Mouse (Mus musculus) R1 (cell line): Measurements from ENCODE around the gene Gtpbp6.

Experiments used
- DNase-seq: peaks from one replicate; pipeline ENCODE4 v3.0.0-alpha.2; 2018; ENCODE audit warnings: low read depth, low spot score

Gtpbp6 gene

DNA sequence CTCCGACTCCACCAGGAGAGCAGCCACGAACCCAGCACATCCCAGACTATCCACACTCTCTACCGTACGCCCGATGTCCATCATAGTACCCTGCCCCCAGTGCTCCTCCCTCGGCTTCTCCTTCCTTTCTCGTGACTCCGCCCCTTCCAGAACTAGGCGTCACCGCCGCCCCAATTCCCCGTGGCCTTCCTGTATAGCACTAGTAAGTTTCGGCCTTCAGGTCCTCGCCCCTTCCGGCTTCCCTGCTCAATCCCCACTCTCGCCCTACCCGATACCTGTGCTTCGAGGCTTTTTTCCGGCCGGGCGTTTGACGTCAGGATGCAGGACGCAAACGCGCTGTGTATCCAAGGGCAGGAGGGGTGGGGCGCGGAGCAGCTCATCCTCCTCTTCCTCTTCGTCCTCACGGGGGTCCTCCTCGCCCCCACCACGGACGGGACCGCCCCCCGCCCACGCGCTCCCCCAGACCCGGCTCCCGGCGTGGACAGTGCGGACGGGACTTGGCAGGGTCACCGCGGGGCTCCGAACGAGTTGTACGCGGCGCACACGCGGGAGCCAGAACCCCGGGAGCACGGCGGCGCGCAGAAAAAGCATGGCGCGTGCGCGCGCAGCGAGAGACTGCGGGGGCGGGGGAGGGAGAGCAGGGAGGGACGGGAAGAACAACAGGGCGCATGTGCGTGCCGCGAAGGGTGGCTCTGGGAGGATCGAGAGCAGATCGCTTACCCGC lies at the start of gene Gtpbp6:
Gtpbp6 (minus strand) TSS at position 617 of the 724 bp plus-strand sequence.
- peak; percentile 99 for DNase-seq

DNA sequence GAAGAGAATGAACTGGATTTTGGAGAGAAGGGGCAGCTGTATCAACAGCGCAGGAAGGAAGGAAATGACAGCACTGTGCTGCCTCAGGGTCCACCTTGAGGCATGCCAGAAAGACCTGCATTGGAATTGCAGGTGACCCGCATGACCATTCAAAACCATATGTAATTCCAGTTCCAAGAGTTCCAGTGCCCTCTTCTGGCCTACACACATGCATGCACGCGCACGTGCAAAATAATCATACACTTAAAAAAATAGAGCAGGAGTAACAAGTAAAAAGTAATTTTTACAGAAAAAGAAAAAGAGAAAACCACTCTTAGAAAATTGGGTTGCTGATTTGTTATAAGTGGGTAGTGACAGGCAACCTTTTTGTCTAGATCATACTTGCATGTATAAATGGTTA lies 35.0 kb upstream of the Gtpbp6 start:
- DNase-seq, result peak; percentile 40

- DNase-seq, result no peak
These were observed 34.3 kb upstream of the Gtpbp6 start for GRCm38 (mm10) chr5:110142309-110142708.

DNA sequence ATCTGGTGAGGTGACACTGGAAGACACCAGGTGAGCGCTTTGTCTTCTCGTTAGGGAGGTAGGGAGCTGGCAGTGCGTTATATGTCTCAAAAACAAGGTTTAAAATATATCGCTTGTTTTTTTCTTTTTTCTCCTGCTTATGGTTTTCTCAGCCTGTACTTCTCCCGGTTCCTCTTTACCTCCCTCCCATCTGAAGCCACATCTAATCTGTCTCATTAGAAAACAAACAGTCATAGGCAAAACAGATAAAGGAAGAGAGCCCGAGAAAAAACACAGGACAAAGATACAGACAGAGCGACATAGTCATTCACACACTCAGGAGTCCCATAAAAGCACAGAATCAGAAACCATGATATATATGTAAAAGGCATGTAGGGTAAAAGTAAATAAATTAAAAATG lies 32.4 kb upstream of the Gtpbp6 start:
- DNase-seq, result no peak

DNA sequence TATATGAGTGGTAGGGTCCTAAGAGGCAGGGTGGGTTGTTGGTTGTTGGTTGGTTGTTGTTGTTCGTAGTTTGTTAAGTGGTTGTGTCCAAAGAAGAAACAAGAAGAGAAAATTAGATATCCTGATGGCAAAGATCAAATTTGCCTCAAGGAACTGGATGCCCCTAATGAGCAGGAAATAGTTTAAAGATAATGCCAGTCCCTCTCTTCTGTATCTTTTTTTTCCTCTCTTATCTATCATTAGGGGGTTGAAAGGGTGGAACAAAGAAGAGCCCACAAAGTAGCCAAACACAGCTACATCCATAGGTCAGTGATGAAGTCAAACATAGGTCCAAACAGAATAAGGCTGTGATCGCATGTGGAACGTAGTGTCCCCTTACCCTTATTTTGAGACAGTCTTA lies 31.3 kb upstream of the Gtpbp6 start:
- no peak for DNase-seq

DNA sequence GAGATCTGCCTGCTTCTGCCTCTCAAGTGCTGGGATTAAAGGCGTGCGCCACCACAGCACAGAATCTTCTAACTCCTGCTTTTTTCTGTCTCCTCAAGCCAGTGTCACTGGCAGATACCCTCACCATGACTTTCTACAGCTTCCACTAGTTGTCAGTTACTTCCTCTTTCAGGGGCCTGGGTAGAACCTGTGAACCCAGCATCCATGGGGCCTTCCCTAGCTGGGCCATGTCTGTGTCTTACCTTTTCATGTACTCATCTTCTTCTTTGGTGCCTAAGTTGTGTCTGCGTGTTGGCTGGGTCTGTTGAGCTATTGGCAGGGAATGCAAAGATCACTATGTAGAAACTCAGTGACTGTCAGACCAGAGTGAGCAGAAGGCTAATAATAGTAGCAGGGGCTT lies 29.8 kb upstream of the Gtpbp6 start:
- no peak for DNase-seq

DNA sequence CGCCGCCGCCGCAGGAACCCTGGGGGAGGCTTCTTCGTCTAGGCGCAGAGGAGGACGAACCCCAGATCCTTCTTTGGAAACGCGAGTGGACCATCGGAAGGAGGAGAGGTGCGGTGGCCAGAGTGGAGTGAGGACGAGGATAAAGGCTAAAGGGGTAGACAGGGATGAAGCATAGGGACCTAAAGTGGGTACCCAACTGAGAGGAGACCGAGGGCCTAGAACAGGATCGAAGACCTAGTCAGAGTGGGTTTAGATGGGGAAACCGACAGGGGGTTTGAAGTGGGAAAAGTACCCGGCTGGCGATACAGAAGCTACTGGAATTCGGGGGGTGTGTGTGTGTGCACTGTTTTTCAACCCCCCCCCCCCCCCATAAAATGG lies 28.1 kb upstream of the Gtpbp6 start:
- no peak for DNase-seq

DNA sequence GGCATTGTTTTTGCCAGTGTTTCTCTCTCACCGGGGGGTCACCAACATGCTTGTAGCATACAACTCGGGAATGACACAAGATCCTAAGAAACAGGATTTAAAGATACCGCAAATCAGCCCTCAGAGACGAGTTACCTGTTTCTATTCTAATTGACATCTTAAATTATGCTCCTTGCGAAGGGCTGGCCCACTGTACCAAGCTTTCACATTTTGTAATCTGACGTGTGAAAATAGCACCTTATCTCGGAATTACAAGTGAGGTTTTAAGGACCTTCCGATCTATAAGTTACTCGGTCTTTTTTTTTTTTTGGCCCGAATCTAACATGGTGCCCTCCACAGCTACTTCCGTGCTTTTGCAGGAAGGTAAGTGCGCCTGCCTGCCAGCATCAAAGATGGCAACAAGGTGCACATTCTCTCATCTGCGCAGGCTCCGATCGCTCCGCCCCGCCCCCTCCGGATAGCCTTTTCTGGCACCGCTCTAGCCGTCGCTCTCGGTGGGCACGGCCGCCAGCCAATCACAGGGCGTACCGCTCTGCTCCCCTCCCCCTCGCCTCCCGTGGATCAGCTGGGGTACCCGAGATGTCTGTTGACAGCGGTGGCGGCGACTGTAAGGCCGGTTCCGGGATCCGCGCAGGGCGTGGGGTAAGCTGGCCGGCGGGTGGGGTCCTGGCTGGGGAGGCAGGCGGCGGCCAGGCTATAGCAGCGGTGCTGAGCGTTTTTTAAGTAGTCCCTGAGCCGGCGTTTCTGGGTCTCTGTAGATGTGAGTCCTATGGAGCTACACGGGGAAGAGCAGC lies 27.5 kb upstream of the Gtpbp6 start, which contains the start of gene Chfr:
Chfr (plus strand) TSS at position 550 of the 794 bp plus-strand sequence.
- peak; percentile 98 for DNase-seq

DNA sequence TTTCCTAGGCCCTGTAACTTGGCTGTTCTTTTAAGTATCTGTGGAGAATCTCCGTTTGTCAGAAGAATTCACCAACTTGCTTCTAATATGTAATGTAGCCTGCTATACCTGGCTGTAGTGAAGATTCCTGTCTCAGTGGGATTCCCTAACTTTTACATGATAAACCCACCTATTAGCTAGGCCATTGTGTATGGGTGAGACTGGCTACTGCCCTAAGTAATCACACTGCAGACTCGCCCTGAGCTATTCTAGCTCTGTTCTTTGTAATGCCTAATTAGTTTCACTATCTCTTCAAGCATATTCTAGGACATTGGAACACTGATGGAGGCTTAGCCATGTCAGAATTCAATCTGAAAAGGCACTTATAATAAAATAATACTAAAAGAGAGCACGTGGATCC lies 14.4 kb upstream of the Gtpbp6 start:
- peak; percentile 69 for DNase-seq

- DNase-seq, result peak; percentile 96
These were observed 2.0 kb upstream of the Gtpbp6 start, which contains the start of gene Zfp605 for GRCm38 (mm10) chr5:110109991-110110441. Gene Zfp605 (plus strand): TSS chr5:110110092.

DNA sequence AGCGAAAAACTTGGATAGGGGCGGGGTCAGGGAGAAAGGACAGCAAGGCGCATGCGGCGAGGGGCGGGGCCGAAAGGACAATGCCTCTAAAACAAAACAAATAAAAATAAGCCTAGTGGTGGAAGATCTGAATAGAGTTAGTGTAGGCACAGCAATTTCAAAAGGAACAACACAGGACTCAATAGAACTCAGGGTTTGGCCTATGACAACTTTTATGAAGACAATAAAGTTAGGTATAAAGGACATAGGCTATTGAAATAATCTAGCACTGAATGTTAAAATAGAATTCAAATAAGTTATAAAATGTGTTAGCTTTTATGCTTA lies 270 bp upstream of the Gtpbp6 start:
- no peak for DNase-seq

GRCm38 (mm10) chr5:110106901-110107564 lies 964 bp downstream of the Gtpbp6 start:
- DNase-seq, result no peak

GRCm38 (mm10) chr5:110106140-110106871 lies 1.7 kb downstream of the Gtpbp6 start:
- DNase-seq, result no peak

GRCm38 (mm10) chr5:110104616-110105380 lies 3.2 kb downstream of the Gtpbp6 start:
- DNase-seq, result peak; percentile 88

DNA sequence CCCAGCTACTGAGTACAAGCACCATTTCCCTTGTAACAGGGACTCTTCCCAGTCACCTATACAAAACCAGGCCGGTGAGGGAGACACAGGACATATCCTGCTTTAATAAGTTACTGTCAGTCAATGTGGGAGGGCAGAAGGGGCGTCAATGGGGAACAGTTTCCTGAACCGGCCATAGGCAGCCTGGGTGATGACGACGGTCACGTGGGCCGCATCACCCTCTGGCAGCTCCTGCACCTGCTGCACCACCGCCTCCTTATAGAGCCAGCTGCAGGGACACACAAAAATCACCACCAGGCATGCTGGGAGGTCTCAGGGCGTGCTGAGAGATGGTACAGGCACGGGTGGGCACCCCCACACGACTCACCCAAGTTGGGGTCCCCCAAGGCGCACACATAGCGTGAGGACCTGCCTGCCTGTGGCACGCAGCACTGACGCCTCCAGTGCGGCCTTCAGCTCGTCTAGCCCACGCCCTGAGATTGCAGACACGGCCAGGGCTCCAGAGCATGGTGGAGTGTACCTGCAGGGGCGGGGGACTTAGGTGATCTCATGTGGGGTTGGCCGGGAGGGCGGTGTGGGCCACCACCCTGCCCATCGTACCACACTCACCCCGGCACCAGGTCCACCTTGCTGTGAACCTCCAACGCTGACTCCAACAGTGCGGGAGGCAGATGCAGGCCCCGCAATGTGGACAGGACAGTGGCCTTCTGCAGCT lies 3.9 kb downstream of the Gtpbp6 start:
- DNase-seq, result peak; percentile 59

DNA sequence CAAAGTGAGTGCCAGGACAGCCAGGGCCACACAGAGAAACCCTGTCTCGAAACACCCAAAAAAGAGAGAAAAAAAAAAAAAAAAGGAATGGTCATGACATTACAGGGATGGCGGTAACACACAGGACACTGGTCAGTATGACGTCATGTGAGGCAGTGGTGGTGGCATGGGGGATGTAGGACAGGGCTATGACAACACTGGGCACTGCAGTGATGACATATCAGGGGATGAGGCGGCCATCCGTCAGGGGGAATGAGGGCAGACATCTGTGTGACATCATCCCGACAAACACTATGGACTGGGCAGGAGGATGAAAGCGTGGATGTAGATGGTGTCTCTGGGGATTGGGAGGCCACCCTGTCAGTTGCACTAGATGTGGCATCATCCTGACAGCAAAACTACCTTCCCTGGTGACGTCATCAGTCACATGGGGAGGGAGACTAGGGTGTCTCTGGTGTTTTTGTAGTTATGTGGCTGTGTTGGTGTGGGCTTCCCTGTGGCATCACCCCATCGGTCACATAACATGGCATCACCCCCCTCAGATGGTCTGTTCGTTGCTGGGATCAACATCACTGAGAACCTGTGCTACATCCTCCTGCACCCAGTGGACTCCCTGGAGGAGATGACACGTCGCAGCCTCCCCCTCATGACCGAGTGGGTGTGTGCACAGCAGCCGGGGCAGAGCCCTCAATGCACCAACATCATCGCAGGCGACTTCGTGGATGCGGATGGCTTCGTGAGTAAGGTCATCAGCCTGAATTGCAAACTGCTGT lies 5.0 kb downstream of the Gtpbp6 start:
- DNase-seq, result peak; percentile 31

- DNase-seq, result peak; percentile 14
These were observed 5.6 kb downstream of the Gtpbp6 start for GRCm38 (mm10) chr5:110102429-110102828.

GRCm38 (mm10) chr5:110101716-110102347 lies 6.2 kb downstream of the Gtpbp6 start:
- peak; percentile 49 for DNase-seq
